Mouse (Mus musculus): ENCODE measurements at regions not wholly inside any gene's neighbourhood (a gene's known extent, or its start where the extent isn't known, plus 50 kb on each side); places are given as distances from the start of the nearest gene placed in this dataset.

- Histone ChIP-seq H3K4me1 (ENCODE audit: control insufficient read depth, insufficient read depth, low read length) (no peaks in the 10 kb centered on the region), H3K4me2 (ENCODE audit: low read depth, low read length) (no peak overlapping the region), H3K9ac (replicated peaks; ENCODE audit: low read length) (no peak overlapping the region), H3K9me3 (replicated peaks; ENCODE audit: control insufficient read depth, low read length) (no peaks in the 10 kb centered on the region), H3K4me3 (ENCODE audit: low read depth, low read length) (no peak overlapping the region), H3K36me3 (replicated peaks; ENCODE audit: control insufficient read depth, insufficient read depth, low read depth, low read length) (no peaks in the 10 kb centered on the region), H3K27ac (replicated peaks; ENCODE audit: low read depth, low read length) (no peak overlapping the region), H3K27me3 (ENCODE audit: control insufficient read depth, insufficient read depth, low read length) (no peaks in the 10 kb centered on the region)
- ATAC-seq (replicated peaks; ENCODE audit: insufficient number of reproducible peaks, low FRiP score, low TSS enrichment, low read depth) (no peak), DNase-seq (ENCODE audit: low spot score) (no peak)
- 58% methylated on average over 5 of the region's 5 CpGs for WGBS
These were observed 164.3 kb downstream of the Bmp2 start for GRCm38 (mm10) chr2:133716243-133716642.

GRCm38 (mm10) chr2:133717076-133717475, 165.1 kb downstream of the Bmp2 start:
- Histone ChIP-seq H3K9ac (replicated peaks; ENCODE audit: low read length) (no peak overlapping the region), H3K4me3 (ENCODE audit: low read depth, low read length) (no peak overlapping the region), H3K27ac (replicated peaks; ENCODE audit: low read depth, low read length) (no peak overlapping the region), H3K36me3 (replicated peaks; ENCODE audit: control insufficient read depth, insufficient read depth, low read depth, low read length) (no peaks in the 10 kb centered on the region), H3K9me3 (replicated peaks; ENCODE audit: control insufficient read depth, low read length) (no peaks in the 10 kb centered on the region), H3K4me2 (ENCODE audit: low read depth, low read length) (no peak overlapping the region), H3K27me3 (ENCODE audit: control insufficient read depth, insufficient read depth, low read length) (no peaks in the 10 kb centered on the region), H3K4me1 (ENCODE audit: control insufficient read depth, insufficient read depth, low read length) (no peaks in the 10 kb centered on the region)
- WGBS = 56% methylated on average over 2 of the region's 2 CpGs
- ATAC-seq (replicated peaks; ENCODE audit: insufficient number of reproducible peaks, low FRiP score, low TSS enrichment, low read depth) (no peak), DNase-seq (ENCODE audit: low spot score) (no peak)

- Histone ChIP-seq H3K4me3 (ENCODE audit: low read depth, low read length) (no peak overlapping the region), H3K9me3 (replicated peaks; ENCODE audit: control insufficient read depth, low read length) (no peaks in the 10 kb centered on the region), H3K27me3 (ENCODE audit: control insufficient read depth, insufficient read depth, low read length) (no peaks in the 10 kb centered on the region), H3K9ac (replicated peaks; ENCODE audit: low read length) (no peak overlapping the region), H3K36me3 (replicated peaks; ENCODE audit: control insufficient read depth, insufficient read depth, low read depth, low read length) (no peaks in the 10 kb centered on the region), H3K4me1 (ENCODE audit: control insufficient read depth, insufficient read depth, low read length) (no peaks in the 10 kb centered on the region), H3K4me2 (ENCODE audit: low read depth, low read length) (no peak overlapping the region), H3K27ac (replicated peaks; ENCODE audit: low read depth, low read length) (no peak overlapping the region)
- ATAC-seq (replicated peaks; ENCODE audit: insufficient number of reproducible peaks, low FRiP score, low TSS enrichment, low read depth) = no peak
- WGBS = 78% methylated on average over 7 of the region's 7 CpGs
- DNase-seq (ENCODE audit: low spot score) = peak; percentile 42
These were observed 172.4 kb downstream of the Bmp2 start for GRCm38 (mm10) chr2:133724310-133724709.

GRCm38 (mm10) chr2:133724757-133725156, 172.8 kb downstream of the Bmp2 start:
- WGBS = 61% methylated on average over 6 of the region's 6 CpGs

GRCm38 (mm10) chr2:133734469-133735225, 182.7 kb downstream of the Bmp2 start:
- 0 out of 2 replicates have a peak, but pooled peaks have one; percentile 56 for ATAC-seq (replicated peaks; ENCODE audit: insufficient number of reproducible peaks, low FRiP score, low TSS enrichment, low read depth)
- H3K4me3 ChIP-seq (ENCODE audit: low read depth, low read length) = no peak overlapping the region
- 27% methylated on average over 9 of the region's 9 CpGs for WGBS

More at GRCm38 (mm10) chr2:133724757-133725156, 172.8 kb downstream of the Bmp2 start:
- Histone ChIP-seq H3K27ac (replicated peaks; ENCODE audit: low read depth, low read length) (no peak overlapping the region), H3K36me3 (replicated peaks; ENCODE audit: control insufficient read depth, insufficient read depth, low read depth, low read length) (no peaks in the 10 kb centered on the region), H3K27me3 (ENCODE audit: control insufficient read depth, insufficient read depth, low read length) (no peaks in the 10 kb centered on the region), H3K9ac (replicated peaks; ENCODE audit: low read length) (no peak overlapping the region), H3K4me1 (ENCODE audit: control insufficient read depth, insufficient read depth, low read length) (no peaks in the 10 kb centered on the region), H3K4me2 (ENCODE audit: low read depth, low read length) (no peak overlapping the region), H3K4me3 (ENCODE audit: low read depth, low read length) (no peak overlapping the region), H3K9me3 (replicated peaks; ENCODE audit: control insufficient read depth, low read length) (no peaks in the 10 kb centered on the region)
- DNase-seq (ENCODE audit: low spot score) = no peak
- ATAC-seq (replicated peaks; ENCODE audit: insufficient number of reproducible peaks, low FRiP score, low TSS enrichment, low read depth) = no peak

GRCm38 (mm10) chr2:133738839-133739430, 187.0 kb downstream of the Bmp2 start:
- Histone ChIP-seq H3K36me3 (replicated peaks; ENCODE audit: control insufficient read depth, insufficient read depth, low read depth, low read length) (no peaks in the 10 kb centered on the region), H3K9me3 (replicated peaks; ENCODE audit: control insufficient read depth, low read length) (no peaks in the 10 kb centered on the region), H3K4me3 (ENCODE audit: low read depth, low read length) (no peak overlapping the region), H3K4me1 (ENCODE audit: control insufficient read depth, insufficient read depth, low read length) (no peaks in the 10 kb centered on the region), H3K27ac (replicated peaks; ENCODE audit: low read depth, low read length) (no peak overlapping the region), H3K27me3 (ENCODE audit: control insufficient read depth, insufficient read depth, low read length) (no peaks in the 10 kb centered on the region), H3K9ac (replicated peaks; ENCODE audit: low read length) (no peak overlapping the region), H3K4me2 (ENCODE audit: low read depth, low read length) (no peak overlapping the region)
- no peak for ATAC-seq (replicated peaks; ENCODE audit: insufficient number of reproducible peaks, low FRiP score, low TSS enrichment, low read depth)
- no peak for DNase-seq (ENCODE audit: low spot score)
- WGBS = 79% methylated on average over 10 of the region's 10 CpGs

More at GRCm38 (mm10) chr2:133734469-133735225, 182.7 kb downstream of the Bmp2 start:
- H3K36me3 ChIP-seq (replicated peaks; ENCODE audit: control insufficient read depth, insufficient read depth, low read depth, low read length) = no peaks in the 10 kb centered on the region
- H3K9ac ChIP-seq (replicated peaks; ENCODE audit: low read length) = no peak overlapping the region
- no peak for DNase-seq (ENCODE audit: low spot score)
- H3K27me3 ChIP-seq (ENCODE audit: control insufficient read depth, insufficient read depth, low read length) = no peaks in the 10 kb centered on the region
- H3K4me2 ChIP-seq (ENCODE audit: low read depth, low read length) = no peak overlapping the region
- no peaks in the 10 kb centered on the region for H3K4me1 ChIP-seq (ENCODE audit: control insufficient read depth, insufficient read depth, low read length)
- no peaks in the 10 kb centered on the region for H3K9me3 ChIP-seq (replicated peaks; ENCODE audit: control insufficient read depth, low read length)
- H3K27ac ChIP-seq (replicated peaks; ENCODE audit: low read depth, low read length) = no peak overlapping the region

- Histone ChIP-seq H3K4me3 (ENCODE audit: low read depth, low read length) (no peak overlapping the region), H3K36me3 (replicated peaks; ENCODE audit: control insufficient read depth, insufficient read depth, low read depth, low read length) (no peaks in the 10 kb centered on the region), H3K27me3 (ENCODE audit: control insufficient read depth, insufficient read depth, low read length) (no peaks in the 10 kb centered on the region), H3K9me3 (replicated peaks; ENCODE audit: control insufficient read depth, low read length) (no peaks in the 10 kb centered on the region), H3K27ac (replicated peaks; ENCODE audit: low read depth, low read length) (no peak overlapping the region), H3K4me1 (ENCODE audit: control insufficient read depth, insufficient read depth, low read length) (no peaks in the 10 kb centered on the region), H3K4me2 (ENCODE audit: low read depth, low read length) (no peak overlapping the region), H3K9ac (replicated peaks; ENCODE audit: low read length) (no peak overlapping the region)
- 78% methylated on average over 4 of the region's 4 CpGs for WGBS
- no peak for ATAC-seq (replicated peaks; ENCODE audit: insufficient number of reproducible peaks, low FRiP score, low TSS enrichment, low read depth)
- DNase-seq (ENCODE audit: low spot score) = no peak
These were observed 196.5 kb downstream of the Bmp2 start for GRCm38 (mm10) chr2:133748493-133748892.

GRCm38 (mm10) chr2:133749846-133750637, 198.1 kb downstream of the Bmp2 start:
- Histone ChIP-seq H3K27ac (replicated peaks; ENCODE audit: low read depth, low read length) (no peak overlapping the region), H3K4me2 (ENCODE audit: low read depth, low read length) (no peak overlapping the region), H3K4me3 (ENCODE audit: low read depth, low read length) (no peak overlapping the region), H3K9me3 (replicated peaks; ENCODE audit: control insufficient read depth, low read length) (no peaks in the 10 kb centered on the region), H3K4me1 (ENCODE audit: control insufficient read depth, insufficient read depth, low read length) (no peaks in the 10 kb centered on the region), H3K36me3 (replicated peaks; ENCODE audit: control insufficient read depth, insufficient read depth, low read depth, low read length) (no peaks in the 10 kb centered on the region), H3K27me3 (ENCODE audit: control insufficient read depth, insufficient read depth, low read length) (no peaks in the 10 kb centered on the region), H3K9ac (replicated peaks; ENCODE audit: low read length) (no peak overlapping the region)
- ATAC-seq (replicated peaks; ENCODE audit: insufficient number of reproducible peaks, low FRiP score, low TSS enrichment, low read depth) (no peak), DNase-seq (ENCODE audit: low spot score) (no peak)
- 59% methylated on average over 4 of the region's 4 CpGs for WGBS
